Comparison of ENCODE assay signal across 8 mouse cellular contexts in genomic region chr10:7866762-7867665, GRCm38 (mm10). TPM values are rescaled to one million over a fixed set of nuclear protein-coding genes. Genes with fewer than 3 reads are reported as not detected.
DNase-seq lines count a peak whose midpoint lies in the region; ATAC-seq and TF ChIP-seq lines count a peak whose summit lies in the region.

No protein-coding gene starts in this region.

- intact Hi-C loops in left cerebral cortex, adult 2 months (cut with DNase I): loop anchor here (5.0 kb wide), 1 partner anchor 55 kb away; no protein-coding TSS in a partner anchor
- intact Hi-C loops in left cerebral cortex, postnatal 36 days (cut with DNase I): no loop called here

- H3K4me1 ChIP-seq in forebrain, embryonic 11.5 days (replicated peaks; ENCODE audit: control insufficient read depth, insufficient read depth, low read length): peaks cover 5% of the 10 kb centered on the region; the same call in 1 of the 2 replicates
- H3K4me1 ChIP-seq in hindbrain, embryonic 13.5 days (replicated peaks): peaks cover 13% of the 10 kb centered on the region
- H3K4me1 ChIP-seq in liver, embryonic 13.5 days (replicated peaks): peaks cover 7% of the 10 kb centered on the region
- 0 out of 2 replicates have a peak, but pooled peaks cover 5% of the 10 kb centered on the region for H3K4me1 ChIP-seq in stomach, embryonic 15.5 days

- peak overlapping the region; percentile 37 for H3K4me3 ChIP-seq in left cerebral cortex, adult 2 months
- peak overlapping the region; percentile 35 for H3K4me3 ChIP-seq in forebrain, embryonic 11.5 days (ENCODE audit: low read depth, low read length)
- peak overlapping the region; percentile 43 for H3K4me3 ChIP-seq in hindbrain, embryonic 13.5 days
- H3K4me3 ChIP-seq in liver, embryonic 13.5 days (replicated peaks): peak overlapping the region; percentile 36
- H3K4me3 ChIP-seq in stomach, embryonic 15.5 days (replicated peaks): peak overlapping the region; percentile 29

- H3K36me3 ChIP-seq in forebrain, embryonic 11.5 days (ENCODE audit: control insufficient read depth, insufficient read depth, low read length): no peaks in the 10 kb centered on the region
- H3K36me3 ChIP-seq in hindbrain, embryonic 13.5 days: no peaks in the 10 kb centered on the region
- H3K36me3 ChIP-seq in liver, embryonic 13.5 days: no peaks in the 10 kb centered on the region
- H3K36me3 ChIP-seq in stomach, embryonic 15.5 days: no peaks in the 10 kb centered on the region

- no peak for DNase-seq in left cerebral cortex, adult 2 months (ENCODE audit: extremely low spot score in 1 of 2, low spot score in 2 of 2)
- no peak for DNase-seq in left cerebral cortex, postnatal 36 days (ENCODE audit: low spot score in 2 of 2)
- DNase-seq in adrenal gland, postnatal 10 days: peak; percentile 68
- DNase-seq in forebrain, embryonic 11.5 days (ENCODE audit: low spot score): peak; percentile 59
- DNase-seq in liver, embryonic 13.5 days: no peak

- peak overlapping the region; percentile 59; the same call in 1 of the 2 replicates for H3K9ac ChIP-seq in forebrain, embryonic 11.5 days (ENCODE audit: low read length)
- H3K9ac ChIP-seq in hindbrain, embryonic 13.5 days: peak overlapping the region; percentile 72
- H3K9ac ChIP-seq in liver, embryonic 13.5 days: no peak overlapping the region
- no peak overlapping the region; the same call in 1 of the 2 replicates for H3K9ac ChIP-seq in stomach, embryonic 15.5 days

- TF ChIP-seq CTCF in left cerebral cortex, adult 2 months (IDR thresholded peaks at IDR 0.05): peak; percentile 16

- no peaks in the 10 kb centered on the region for H3K9me3 ChIP-seq in forebrain, embryonic 11.5 days (ENCODE audit: control insufficient read depth, low read length)
- no peaks in the 10 kb centered on the region for H3K9me3 ChIP-seq in hindbrain, embryonic 13.5 days
- H3K9me3 ChIP-seq in liver, embryonic 13.5 days (replicated peaks): no peaks in the 10 kb centered on the region
- H3K9me3 ChIP-seq in stomach, embryonic 15.5 days: no peaks in the 10 kb centered on the region

- no peak; the same call in 1 of the 2 replicates for ATAC-seq in forebrain, embryonic 11.5 days (replicated peaks; ENCODE audit: low FRiP score)
- peak; percentile 64 for ATAC-seq in hindbrain, embryonic 13.5 days (ENCODE audit: low FRiP score)
- no peak for ATAC-seq in liver, embryonic 13.5 days (ENCODE audit: low read depth)
- ATAC-seq in stomach, embryonic 15.5 days (ENCODE audit: insufficient read depth, low FRiP score, low read depth): no peak
- ATAC-seq in inflammation-experienced regulatory T-cells, adult 6 months: no peak

- peaks cover 10% of the 10 kb centered on the region; the same call in 1 of the 2 replicates for H3K27me3 ChIP-seq in forebrain, embryonic 11.5 days (ENCODE audit: control insufficient read depth, insufficient read depth, low read length)
- H3K27me3 ChIP-seq in hindbrain, embryonic 13.5 days: peaks cover 19% of the 10 kb centered on the region
- H3K27me3 ChIP-seq in liver, embryonic 13.5 days: peaks cover 27% of the 10 kb centered on the region
- peaks cover 15% of the 10 kb centered on the region for H3K27me3 ChIP-seq in stomach, embryonic 15.5 days (replicated peaks)

- H3K27ac ChIP-seq in left cerebral cortex, adult 2 months: no peak overlapping the region
- no peak overlapping the region for H3K27ac ChIP-seq in forebrain, embryonic 11.5 days (ENCODE audit: low read depth, low read length)
- no peak overlapping the region for H3K27ac ChIP-seq in hindbrain, embryonic 13.5 days
- no peak overlapping the region for H3K27ac ChIP-seq in liver, embryonic 13.5 days
- no peak overlapping the region for H3K27ac ChIP-seq in stomach, embryonic 15.5 days

- peak overlapping the region; percentile 69 for H3K4me2 ChIP-seq in forebrain, embryonic 11.5 days (ENCODE audit: low read depth, low read length, severe bottlenecking)
- peak overlapping the region; percentile 73 for H3K4me2 ChIP-seq in hindbrain, embryonic 13.5 days
- H3K4me2 ChIP-seq in liver, embryonic 13.5 days: peak overlapping the region; percentile 57
- peak overlapping the region; percentile 61 for H3K4me2 ChIP-seq in stomach, embryonic 15.5 days

- WGBS in forebrain, embryonic 11.5 days: 16% methylated on average over 50 of the region's 50 CpGs
- WGBS in hindbrain, embryonic 13.5 days: 22% methylated on average over 50 of the region's 50 CpGs
- WGBS in liver, embryonic 13.5 days (ENCODE audit: insufficient replicate concordance): 16% methylated on average over 50 of the region's 50 CpGs
- 17% methylated on average over 50 of the region's 50 CpGs for WGBS in stomach, embryonic 15.5 days

RNA-seq across cellular contexts. Expression of gene Zc3h12d, which starts 34.7 kb away (rescaled TPM):
- under 1 TPM in 1 of 2 experiments, not detected in 1; 0.07 TPM for total RNA-seq in left cerebral cortex, adult 2 months (2021)
- total RNA-seq in left cerebral cortex, postnatal 36 days (2021): under 1 TPM in 1 of 2 experiments, not detected in 1; 0.12 TPM
- 1 to 10 TPM in 1 of 2 experiments, under 1 TPM in 1; 1.00 to 1.1 TPM for total RNA-seq in adrenal gland, postnatal 10 days (2021)
- polyA plus RNA-seq in forebrain, embryonic 11.5 days (2014; fragmentation: Nextera tagmentation; extraction: Ambion mirVana): 0.04 TPM in 1 of 2 replicates, not detected in the other
- 0.18 TPM in 2 replicates for polyA plus RNA-seq in hindbrain, embryonic 13.5 days (2015; fragmentation: Nextera tagmentation; extraction: Ambion mirVana)
- 0.22 and 0.23 TPM in 2 replicates for polyA plus RNA-seq in liver, embryonic 13.5 days (2015; fragmentation: Nextera tagmentation; extraction: Ambion mirVana)
- polyA plus RNA-seq in stomach, embryonic 15.5 days (2015; fragmentation: Nextera tagmentation; extraction: Ambion mirVana): 0.35 and 0.53 TPM in 2 replicates
- 10 to 100 TPM; 36.9 to 59.8 (median 48.1) TPM for polyA plus RNA-seq in inflammation-experienced regulatory T-cells, adult 6 months (2017; shearing (Covaris generic))

Comparison
In these comparisons a context has a peak if more than half of its experiments do, and no peak if none do; other contexts are left out.
1. DNase-seq: peak in adrenal gland, postnatal 10 days (single experiment) and forebrain, embryonic 11.5 days (single experiment); none in left cerebral cortex, adult 2 months (0 of 2), left cerebral cortex, postnatal 36 days (0 of 2) and liver, embryonic 13.5 days (single experiment).
2. H3K9ac ChIP-seq: peak in forebrain, embryonic 11.5 days (single experiment) and hindbrain, embryonic 13.5 days (single experiment); none in liver, embryonic 13.5 days (single experiment) and stomach, embryonic 15.5 days (single experiment).
3. RNA of gene Zc3h12d, which starts 34.7 kb away (polyA plus RNA-seq): 36.9 to 59.8 TPM in inflammation-experienced regulatory T-cells, adult 6 months; 0.35 to 0.53 TPM in stomach, embryonic 15.5 days, 0.22 to 0.23 TPM in liver, embryonic 13.5 days, 0.18 TPM in hindbrain, embryonic 13.5 days and 0.04 TPM in forebrain, embryonic 11.5 days; every median in the first group is over 10 times any median in the second.
4. Peak in every context shown above with its lines, with median percentiles within 50 percentile points of each other: H3K4me3 ChIP-seq and H3K4me2 ChIP-seq.